Mouse (Mus musculus) effector memory CD4-positive, alpha-beta T cell, adult 5 months (primary cell): ENCODE results near the gene Sugp1. TPM values are rescaled to one million over a fixed set of nuclear protein-coding genes. Genes with fewer than 3 reads are reported as not detected.

ENCODE experiments used
- polyA plus RNA-seq: library from polyadenylated mRNA; unstranded; fragments of 100-300 nt; shearing (Covaris generic); gene quantifications from one replicate; pipeline ENCODE4 v1.2.1, GENCODE M21; 2017

Sugp1 gene
- 44.5 TPM for polyA plus RNA-seq

DNA sequence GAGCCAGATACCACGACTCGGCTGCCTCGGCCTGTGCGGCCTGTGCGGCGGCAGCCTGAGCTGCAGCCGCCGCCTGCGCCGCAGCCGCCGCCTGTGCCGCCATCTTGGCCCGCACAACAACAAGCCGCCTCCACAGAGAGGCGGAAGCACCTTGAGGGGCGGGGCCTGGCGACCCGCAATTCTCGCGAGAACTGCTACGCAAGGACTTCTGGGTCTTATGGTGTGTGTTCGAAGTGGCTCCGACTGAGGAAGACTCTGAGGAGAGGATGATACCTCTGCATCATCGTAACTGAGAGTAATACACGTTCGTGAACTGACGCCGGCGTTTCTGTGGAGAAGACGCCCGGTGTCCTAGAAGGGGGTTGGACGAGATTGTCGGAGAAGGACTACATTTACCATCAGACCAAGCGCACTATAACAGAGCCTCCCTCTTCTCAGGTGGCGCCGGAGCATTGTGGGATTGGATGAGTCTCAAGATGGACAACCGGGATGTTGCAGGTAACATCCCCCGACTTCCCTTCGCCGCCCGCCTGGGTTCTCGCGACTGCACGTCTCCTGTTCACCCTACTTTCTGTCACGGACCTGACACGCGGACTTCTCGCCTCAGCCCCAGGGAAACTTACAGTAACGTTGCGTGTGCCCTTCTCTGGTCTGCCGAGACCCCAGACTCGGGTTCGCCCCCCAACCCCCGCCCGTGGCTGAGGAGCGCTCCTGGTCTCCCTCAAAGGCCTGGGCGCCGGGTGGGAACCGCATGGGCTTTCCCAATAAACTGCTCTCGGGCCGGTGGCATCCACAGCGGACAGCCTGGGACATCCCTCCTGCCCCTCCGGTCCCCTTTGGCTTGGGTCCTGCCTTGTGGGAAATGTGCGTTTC, at the start of gene Sugp1, which contains the start of gene Mau2:
Sugp1 (plus strand) TSS at position 231 of the 873 bp plus-strand sequence.
Mau2 (minus strand) TSS at position 152 of the 873 bp plus-strand sequence.

DNA sequence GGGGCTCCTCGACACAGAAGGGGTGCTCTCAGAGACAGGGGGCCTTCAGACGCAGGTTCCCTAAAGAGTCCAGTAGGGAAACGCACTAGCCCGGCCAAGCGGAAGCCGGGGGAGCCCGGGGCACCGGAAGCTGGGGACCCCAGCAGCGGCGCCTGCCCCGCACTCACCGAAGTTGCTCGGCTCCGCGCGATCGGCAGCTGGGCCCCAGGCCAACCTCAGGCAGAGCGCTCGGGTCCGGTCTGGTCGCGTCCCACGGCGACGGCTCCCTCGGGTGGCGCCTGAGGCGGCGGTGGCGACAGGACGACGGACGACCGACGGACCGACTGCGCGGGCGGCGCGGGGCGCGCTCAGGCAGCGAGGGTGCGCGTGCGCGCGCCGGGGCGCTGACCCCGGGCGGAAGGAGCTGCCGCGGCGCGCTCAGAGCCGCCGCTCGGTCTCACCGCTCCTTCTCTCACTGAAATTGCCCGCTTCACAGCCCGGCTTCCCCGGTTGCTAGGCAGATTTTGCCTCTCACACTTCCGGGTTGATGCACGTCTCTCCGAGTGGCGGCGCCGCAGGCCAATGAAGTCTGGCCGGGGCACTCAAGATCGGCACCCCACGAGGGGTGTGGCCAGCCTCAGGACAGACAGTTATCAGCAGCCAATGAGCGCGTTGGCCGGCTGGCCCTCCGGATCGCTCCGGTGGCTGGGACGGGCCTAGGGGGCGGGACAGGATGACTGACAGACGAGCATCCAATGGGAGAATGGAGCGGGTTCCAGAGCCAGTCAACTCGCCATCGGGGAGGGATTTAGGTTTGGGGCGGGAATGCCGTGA, 46.6 kb upstream of the Sugp1 start, which contains the start of gene Gatad2a:
Gatad2a (minus strand) TSS at position 609 of the 813 bp plus-strand sequence.

DNA sequence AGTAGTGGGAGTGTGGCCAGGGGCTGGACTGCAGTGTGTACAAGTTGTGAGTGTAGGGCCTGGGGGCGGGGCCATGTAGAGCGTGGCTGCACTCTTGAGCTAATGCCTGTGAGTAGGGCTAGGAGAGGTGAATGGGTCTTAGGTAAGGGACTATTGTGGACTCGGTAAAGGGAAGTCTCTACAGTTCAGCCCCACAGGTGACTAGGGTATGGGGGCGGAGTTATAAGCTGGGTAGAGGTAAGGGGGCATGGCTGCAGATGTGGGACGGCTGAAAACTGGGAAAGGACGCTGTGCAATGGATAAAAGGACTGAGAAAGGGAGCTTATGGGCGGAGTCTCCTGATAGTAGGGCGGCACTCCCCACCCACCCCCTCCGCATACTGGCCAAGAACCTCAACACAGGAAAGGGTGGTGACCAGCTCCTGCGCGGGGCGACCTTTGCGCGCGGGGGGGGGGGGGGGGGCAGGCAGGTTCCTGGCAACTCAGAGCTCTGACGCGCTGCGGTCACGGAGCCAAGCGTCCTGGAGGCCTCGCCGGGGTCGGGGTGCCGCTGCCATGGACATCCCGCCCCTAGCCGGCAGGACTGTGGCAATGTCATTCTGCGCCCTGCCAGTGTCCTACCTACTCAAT, 29.9 kb downstream of the Sugp1 start, which contains the start of gene Tm6sf2:
Tm6sf2 (plus strand) TSS at position 484 of the 629 bp plus-strand sequence.

DNA sequence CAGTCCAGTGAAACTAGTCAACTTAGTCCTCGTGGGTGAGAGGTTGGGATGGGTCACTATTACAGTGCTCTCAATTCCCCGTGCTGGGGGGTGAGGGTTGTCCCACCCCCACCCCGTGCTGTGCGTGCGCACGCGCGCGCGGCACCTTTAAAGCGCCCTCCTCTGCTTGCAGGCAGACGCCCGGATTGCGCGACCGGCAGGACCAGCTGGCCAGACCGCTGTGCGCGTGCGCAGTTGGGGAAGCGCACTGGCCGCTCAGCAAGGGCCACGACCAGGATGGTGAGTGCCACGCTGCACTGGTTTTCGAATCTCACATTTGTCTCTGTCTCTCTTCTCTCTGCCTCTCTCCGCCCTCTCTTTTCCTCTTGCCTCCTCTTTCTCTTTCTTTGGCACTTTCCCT, 40.7 kb downstream of the Sugp1 start, which contains the start of gene Hapln4:
Hapln4 (plus strand) TSS at position 173 of the 400 bp plus-strand sequence.

DNA sequence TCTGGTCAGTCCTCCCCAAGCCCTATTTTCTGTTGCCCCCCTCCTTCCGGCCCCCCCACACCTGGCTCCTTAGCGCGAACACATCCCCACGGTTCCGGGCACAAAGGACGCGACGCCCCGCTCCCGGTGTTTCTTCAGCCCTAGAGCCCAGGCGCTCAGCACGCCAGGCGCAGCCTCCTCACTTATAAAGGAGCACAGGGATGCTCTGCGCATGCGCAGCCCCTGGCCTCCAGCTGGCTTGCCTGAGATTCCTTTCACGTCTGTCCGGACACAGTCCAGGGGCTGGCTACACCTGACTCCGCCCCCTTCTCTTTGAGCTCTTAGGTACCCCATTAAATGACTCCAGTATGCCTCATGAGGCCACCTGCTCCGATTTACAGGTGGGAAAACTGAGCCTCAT, 78.1 kb downstream of the Sugp1 start, which contains the start of gene Ncan:
Ncan (minus strand) TSS at position 207 of the 400 bp plus-strand sequence.

Other genes starting within 250 kb of the Sugp1 start
- gene Gmip, start 234.1 kb upstream of the Sugp1 start, polyA plus RNA-seq, result 148 TPM
- 0.15 TPM for gene Lpar2, start 220.4 kb upstream of the Sugp1 start, polyA plus RNA-seq
- 11.3 TPM for gene Pbx4, start 210.3 kb upstream of the Sugp1 start, polyA plus RNA-seq
- gene Cilp2, start 155.1 kb upstream of the Sugp1 start, polyA plus RNA-seq, result not detected
- 1.2 TPM for gene Tssk6, start 140.6 kb upstream of the Sugp1 start, polyA plus RNA-seq
- gene Ndufa13, start 140.3 kb upstream of the Sugp1 start, polyA plus RNA-seq, result 100 TPM
- not detected for gene Yjefn3, start 140.1 kb upstream of the Sugp1 start, polyA plus RNA-seq
- 124 TPM for gene Gatad2a, start 46.4 kb upstream of the Sugp1 start, polyA plus RNA-seq
- gene Mau2, start 79 bp upstream of the Sugp1 start, polyA plus RNA-seq, result 106 TPM
- not detected for gene Tm6sf2, start 30.1 kb downstream of the Sugp1 start, polyA plus RNA-seq
- gene Hapln4, start 40.6 kb downstream of the Sugp1 start, polyA plus RNA-seq, result not detected
- not detected for gene Ncan, start 78.1 kb downstream of the Sugp1 start, polyA plus RNA-seq
- 36.9 TPM for gene Nr2c2ap, start 88.5 kb downstream of the Sugp1 start, polyA plus RNA-seq
- gene Rfxank, start 96.3 kb downstream of the Sugp1 start, polyA plus RNA-seq, result 19.6 TPM
- gene Borcs8, start 96.7 kb downstream of the Sugp1 start, polyA plus RNA-seq, result 38.5 TPM
- 1.3 TPM for gene Mef2b, start 96.9 kb downstream of the Sugp1 start, polyA plus RNA-seq
- 39.6 TPM for gene Tmem161a, start 129.5 kb downstream of the Sugp1 start, polyA plus RNA-seq
- gene Slc25a42, start 169.5 kb downstream of the Sugp1 start, polyA plus RNA-seq, result 8.4 TPM
- 27.2 TPM for gene Sugp2, start 191.4 kb downstream of the Sugp1 start, polyA plus RNA-seq
- 7.6 TPM for gene Armc6, start 191.7 kb downstream of the Sugp1 start, polyA plus RNA-seq
- gene Homer3, start 240.0 kb downstream of the Sugp1 start, polyA plus RNA-seq, result 0.54 TPM